Mouse (Mus musculus): ENCODE data around the gene Mrgprb8.

DNA sequence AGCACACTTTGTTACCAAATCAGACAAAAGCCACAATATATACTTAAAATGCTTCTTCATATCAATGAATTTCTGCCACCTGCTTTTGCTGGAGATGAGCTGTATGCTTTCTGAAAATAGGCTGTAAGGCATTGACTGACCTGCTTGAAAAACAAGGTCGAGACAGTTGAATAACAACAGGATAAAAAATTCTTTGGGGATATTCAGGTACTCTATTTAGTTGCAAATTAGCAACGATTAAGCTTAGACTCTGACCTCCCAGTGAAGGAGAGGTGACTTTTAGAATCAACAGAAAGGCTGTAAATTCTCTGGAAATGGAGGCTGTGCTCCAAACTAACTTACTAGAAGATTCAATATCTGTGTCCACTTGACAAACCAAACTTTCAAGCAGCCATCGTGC lies 48.3 kb downstream of the Mrgprb8 start:
- TF ChIP-seq POLR2A (IDR thresholded peaks at IDR 0.05; ENCODE audit: insufficient read length, low read depth) (no peak), TCF3 (IDR thresholded peaks at IDR 0.05; ENCODE audit: insufficient read length, low read depth) (no peak), MYOG (IDR thresholded peaks at IDR 0.05; ENCODE audit: control insufficient read depth in 1 of 3, insufficient read depth in 1 of 3, insufficient read length in 2 of 3, low read depth in 2 of 3) (no peak)

Data from myocyte (in vitro differentiated cells).